Mouse (Mus musculus) adrenal gland, adult 18-20 months (tissue): Measurements from ENCODE around the gene Mx1. TPM values are rescaled to one million over a fixed set of nuclear protein-coding genes. Genes with fewer than 3 reads are reported as not detected.

Experiments
- total RNA-seq, 2 experiments: library from RNA; stranded (reverse); gene quantifications; 1 replicate in 1 of 2; 2 replicates in 1 of 2; pipeline ENCODE4 v1.2.3; 2021

Mx1 gene
- total RNA-seq, 2 experiments from 2014 or later, result 1.5 to 2.2 TPM

Other genes starting within 250 kb of the Mx1 start
- 10 to 100 TPM; 14.9 to 22.3 TPM for gene Bace2, start 106.2 kb downstream of the Mx1 start, total RNA-seq
- not detected for gene Fam3b, start 51.9 kb upstream of the Mx1 start, total RNA-seq
- gene Tmprss2, start 148.3 kb upstream of the Mx1 start, total RNA-seq, result not detected